8 mouse cellular contexts compared by ENCODE assay signal in the genomic region with DNA sequence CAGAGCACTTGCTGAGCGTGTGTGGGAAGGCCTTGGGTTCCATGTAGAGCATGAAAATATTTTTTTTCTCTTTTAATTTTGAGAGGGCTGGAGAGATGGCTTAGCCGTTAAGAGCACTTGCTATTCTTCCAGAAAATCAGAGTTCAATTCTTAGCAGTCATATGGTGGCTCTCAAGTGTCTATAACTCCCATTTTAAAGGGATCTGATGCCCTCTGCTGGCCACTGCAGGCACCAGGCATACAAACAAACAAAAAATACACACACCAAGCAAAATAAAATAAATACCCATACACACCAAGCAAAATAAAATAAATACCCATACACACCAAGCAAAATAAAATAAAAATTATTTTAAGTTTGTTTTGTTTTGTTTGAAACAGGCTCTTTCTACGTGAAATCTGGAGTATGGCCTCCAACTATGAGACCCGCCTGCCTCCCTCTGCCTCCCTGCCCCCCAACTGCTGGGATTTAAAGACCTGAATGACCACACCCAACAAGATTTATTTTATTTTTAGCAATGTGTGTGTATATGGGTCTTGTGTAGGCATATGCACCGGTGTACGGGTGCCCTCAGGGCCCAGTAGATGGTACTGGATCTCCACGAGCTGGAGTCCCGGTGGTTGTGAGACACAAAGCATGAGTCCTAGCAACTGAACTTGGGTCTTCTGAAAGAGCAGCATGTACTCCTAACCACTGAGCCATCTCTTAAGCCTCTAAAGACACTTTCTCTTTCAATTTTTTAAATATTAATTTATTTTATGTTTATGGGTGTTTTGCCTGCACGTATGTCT. TPM values are rescaled to one million over a fixed set of nuclear protein-coding genes. Genes with fewer than 3 reads are reported as not detected.
DNase-seq lines count a peak whose midpoint lies in the region; ATAC-seq lines count a peak whose summit lies in the region.

No protein-coding gene starts in this region.

- ATAC-seq in cerebellum, adult (ENCODE audit: insufficient number of reproducible peaks, low FRiP score, low TSS enrichment) = no peak

- DNase-seq in cerebellum, adult 11 months = peak; percentile 48
- DNase-seq in left cerebral cortex, adult 18-20 months (ENCODE audit: low spot score in 2 of 2) = peak; percentile 51 to 68
- DNase-seq in left cerebral cortex, adult 8-10 months (ENCODE audit: low spot score in 2 of 2) = no peak
- peak; percentile 43 for DNase-seq in adrenal gland, adult 2 months
- peak; percentile 62 for DNase-seq in gastrocnemius, postnatal 10 days
- DNase-seq in lung, adult 18-20 months = peak; percentile 29 to 46
- DNase-seq in right cerebral cortex, postnatal 4 days = peak; percentile 74

RNA-seq across cellular contexts. Expression of a gene that starts 16.8 kb away (rescaled TPM):
- total RNA-seq in left cerebral cortex, adult 18-20 months (2021) = 100 to 1,000 TPM; 426 to 458 TPM
- total RNA-seq in left cerebral cortex, adult 8-10 months (2022) = 100 to 1,000 TPM; 450 to 494 (median 470) TPM
- total RNA-seq in adrenal gland, adult 2 months (2021) = 100 to 1,000 TPM; 381 to 501 TPM
- polyA plus RNA-seq in adrenal gland, adult 2 months (2012; rRNA removed) = 425 and 428 TPM in 2 replicates
- 100 to 1,000 TPM; 469 to 474 TPM for total RNA-seq in gastrocnemius, postnatal 10 days (2021)

RNA-seq across cellular contexts. Expression of a gene that starts 18.6 kb away (rescaled TPM):
- total RNA-seq in left cerebral cortex, adult 18-20 months (2021) = not detected
- total RNA-seq in left cerebral cortex, adult 8-10 months (2022) = not detected
- total RNA-seq in adrenal gland, adult 2 months (2021) = 1 to 10 TPM in 1 of 2 experiments, under 1 TPM in 1; 0.31 to 2.5 TPM
- polyA plus RNA-seq in adrenal gland, adult 2 months (2012; rRNA removed) = not detected in 2 replicates
- total RNA-seq in gastrocnemius, postnatal 10 days (2021) = not detected

Comparison
In these comparisons a context has a peak if more than half of its experiments do, and no peak if none do; other contexts are left out.
1. DNase-seq: peak in cerebellum, adult 11 months (single experiment), left cerebral cortex, adult 18-20 months (2 of 2), adrenal gland, adult 2 months (single experiment), gastrocnemius, postnatal 10 days (single experiment), lung, adult 18-20 months (2 of 2) and right cerebral cortex, postnatal 4 days (single experiment); none in left cerebral cortex, adult 8-10 months (0 of 2).